Mouse (Mus musculus) intestine, embryonic 15.5 days (tissue): ENCODE results near the gene Zbtb2. TPM values are rescaled to one million over a fixed set of nuclear protein-coding genes. Genes with fewer than 3 reads are reported as not detected.

Experiments used
- ATAC-seq: fragments of 200-750 bp; cut with Nextera tagmentation; 2 replicates; pipeline ENCODE4 v1.8.0; 2017; ENCODE audit warnings: moderate TSS enrichment, moderate library complexity
- H3K27ac ChIP-seq: fragments of 300-500 bp; sonication (generic); 2 replicates; pipeline ENCODE4 v1.5.1; 2015; ENCODE audit warnings: mild to moderate bottlenecking, inconsistent platforms
- H3K27me3 ChIP-seq: fragments of 300-500 bp; sonication (generic); replicated peaks from 2 replicates; pipeline ENCODE4 v1.6.1; 2015; ENCODE audit warnings: inconsistent platforms
- H3K36me3 ChIP-seq: fragments of 300-500 bp; sonication (generic); 2 replicates; pipeline ENCODE4 v1.6.1; 2015; ENCODE audit warnings: inconsistent platforms
- H3K4me1 ChIP-seq: fragments of 300-500 bp; sonication (generic); replicated peaks from 2 replicates; pipeline ENCODE4 v1.6.1; 2015; ENCODE audit warnings: inconsistent platforms
- H3K4me2 ChIP-seq: fragments of 300-500 bp; sonication (generic); replicated peaks from 2 replicates; pipeline ENCODE4 v1.6.1; 2015; ENCODE audit warnings: mild to moderate bottlenecking, inconsistent platforms
- H3K4me3 ChIP-seq: fragments of 300-500 bp; sonication (generic); replicated peaks from 2 replicates; pipeline ENCODE4 v1.5.1; 2015; ENCODE audit warnings: inconsistent platforms
- H3K9ac ChIP-seq: fragments of 300-500 bp; sonication (generic); 2 replicates; pipeline ENCODE4 v1.6.1; 2015; ENCODE audit warnings: inconsistent platforms
- H3K9me3 ChIP-seq: fragments of 300-500 bp; sonication (generic); 2 replicates; pipeline ENCODE4 v1.6.1; 2016; ENCODE audit warnings: inconsistent platforms
- WGBS: fragments of 180-500 bp; shearing (Covaris S2); methylation state at CpG from one replicate; pipeline ENCODE4 v1.1.7; 2015; 5-methylcytosine and 5-hydroxymethylcytosine counted together
- polyA plus RNA-seq: library from polyadenylated mRNA; unstranded; fragments of >200 nt; fragmentation: Nextera tagmentation; extraction: Ambion mirVana; gene quantifications from 2 replicates; pipeline ENCODE4 v1.2.1, GENCODE M21; 2015

Zbtb2 gene
- polyA plus RNA-seq, 1 experiment from 2014 or later, result 12.0 TPM

DNA sequence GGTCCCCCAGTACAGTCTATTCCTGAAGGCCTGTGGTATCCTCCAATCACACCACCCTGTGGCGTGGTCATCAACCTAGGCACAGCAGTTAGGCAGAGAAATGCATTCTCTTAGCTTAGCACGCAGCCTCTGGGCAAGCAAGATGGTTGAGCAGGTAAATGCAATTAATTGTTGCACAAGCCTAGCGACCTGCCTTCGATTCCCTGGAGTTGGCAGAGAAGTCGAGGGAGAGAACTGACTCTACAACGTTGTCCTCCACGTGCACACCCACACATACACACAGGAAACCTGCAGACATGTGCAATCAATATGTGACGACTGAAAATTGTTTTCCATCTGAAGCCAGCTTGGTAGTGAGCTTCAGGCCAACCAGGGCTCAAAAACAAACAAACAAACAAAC lies 64.0 kb downstream of the Zbtb2 start:
- H3K27me3 ChIP-seq, result no peaks in the 10 kb centered on the region
- H3K9me3 ChIP-seq, result no peaks in the 10 kb centered on the region
- WGBS, result 75% methylated on average over 8 of the region's 8 CpGs

More for the DNA sequence above, 64.0 kb downstream of the Zbtb2 start:
- H3K9ac ChIP-seq, result no peak overlapping the region
- no peak for ATAC-seq
- H3K4me2 ChIP-seq, result no peak overlapping the region
- no peaks in the 10 kb centered on the region for H3K36me3 ChIP-seq
- H3K4me3 ChIP-seq, result no peak overlapping the region
- H3K27ac ChIP-seq, result no peak overlapping the region
- H3K4me1 ChIP-seq, result no peaks in the 10 kb centered on the region; the same call in 1 of the 2 replicates

Other genes with a start within 250 kb of the Zbtb2 start
- gene Akap12, start 121.7 kb downstream of the Zbtb2 start, polyA plus RNA-seq, result 48.3 and 50.6 TPM in 2 replicates
- gene Rmnd1, start 44.3 kb upstream of the Zbtb2 start, polyA plus RNA-seq, result 44.9 and 50.1 TPM in 2 replicates
- 16.4 and 16.6 TPM in 2 replicates for gene Armt1, start 44.4 kb upstream of the Zbtb2 start, polyA plus RNA-seq
- 0.08 and 0.09 TPM in 2 replicates for gene Ccdc170, start 94.4 kb upstream of the Zbtb2 start, polyA plus RNA-seq
- gene Esr1, start 223.5 kb upstream of the Zbtb2 start, polyA plus RNA-seq, result 0.59 and 0.63 TPM in 2 replicates